Mouse (Mus musculus) liver, embryonic 11.5 days (tissue): Measurements from ENCODE around the gene Dapk2. TPM values are rescaled to one million over a fixed set of nuclear protein-coding genes. Genes with fewer than 3 reads are reported as not detected.

ENCODE experiments used
- polyA plus RNA-seq: library from polyadenylated mRNA; unstranded; fragments of >200 nt; fragmentation: Nextera tagmentation; extraction: Ambion mirVana; gene quantifications from 2 replicates; pipeline ENCODE4 v1.2.1, GENCODE M21; 2014

The Dapk2 gene
- polyA plus RNA-seq, 1 experiment from 2014 or later = 6.1 TPM

Other genes starting within 250 kb of the Dapk2 start
- 24.6 and 25.8 TPM in 2 replicates for gene Trip4, start 249.4 kb upstream of the Dapk2 start, polyA plus RNA-seq
- 10.8 and 11.7 TPM in 2 replicates for gene Csnk1g1, start 249.3 kb upstream of the Dapk2 start, polyA plus RNA-seq
- gene Ppib, start 98.0 kb upstream of the Dapk2 start, polyA plus RNA-seq = 569 TPM in 2 replicates
- gene Snx22, start 88.5 kb upstream of the Dapk2 start, polyA plus RNA-seq = 6.5 and 7.0 TPM in 2 replicates
- 129 and 139 TPM in 2 replicates for gene Snx1, start 31.6 kb upstream of the Dapk2 start, polyA plus RNA-seq
- 256 and 260 TPM in 2 replicates for gene Ciao2a, start 31.6 kb upstream of the Dapk2 start, polyA plus RNA-seq
- 30.4 and 31.0 TPM in 2 replicates for gene Herc1, start 192.2 kb downstream of the Dapk2 start, polyA plus RNA-seq